Mouse (Mus musculus): ENCODE data around the gene Prss57. TPM values are rescaled to one million over a fixed set of nuclear protein-coding genes. Genes with fewer than 3 reads are reported as not detected.
A peak's percentile ranks its signal among the peaks of the same experiment; 100 is the strongest.

Prss57 gene
- polyA plus RNA-seq, 1 experiment from 2014 or later: 0.11 TPM

DNA sequence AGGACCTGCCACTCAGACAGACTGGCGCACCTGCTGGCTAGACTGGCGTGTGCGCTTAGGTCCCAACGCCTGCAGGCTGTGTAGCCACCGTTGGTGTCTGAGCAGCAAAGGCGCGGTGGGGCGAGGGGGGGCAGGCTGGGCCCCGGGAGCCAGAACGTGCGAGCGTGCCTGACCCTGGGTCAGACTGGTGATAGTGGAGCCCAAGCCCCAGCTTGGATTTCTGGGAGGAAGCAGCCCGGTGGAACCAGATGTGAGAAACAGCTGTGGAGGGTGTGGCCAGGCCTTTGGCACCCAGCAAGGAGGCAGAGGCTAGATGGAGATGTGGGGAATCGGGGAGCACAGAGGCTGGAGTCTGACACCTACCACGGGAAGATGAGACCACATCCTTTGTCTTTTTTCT lies 6.6 kb upstream of the Prss57 start:
- DNase-seq (ENCODE audit: low spot score) (no peak), ATAC-seq (no peak)
- Histone ChIP-seq H3K4me1 (ENCODE audit: insufficient read depth, low read depth, low read length) (peaks cover 10% of the 10 kb centered on the region; the same call in 1 of the 2 replicates), H3K4me2 (replicated peaks; ENCODE audit: low read depth, low read length) (no peak overlapping the region), H3K9ac (replicated peaks; ENCODE audit: low read depth) (no peak overlapping the region), H3K4me3 (ENCODE audit: low read depth, low read length) (no peak overlapping the region), H3K27me3 (replicated peaks; ENCODE audit: insufficient read depth, low read length) (no peaks in the 10 kb centered on the region), H3K27ac (ENCODE audit: low read length) (no peak overlapping the region), H3K9me3 (ENCODE audit: low read length) (no peaks in the 10 kb centered on the region), H3K36me3 (ENCODE audit: insufficient read depth, low read length) (no peaks in the 10 kb centered on the region)
- 49% methylated on average over 15 of the region's 15 CpGs for WGBS
- TF ChIP-seq EP300 (IDR thresholded peaks at IDR 0.05) (no peak), CTCF (IDR thresholded peaks at IDR 0.05) (no peak)

DNA sequence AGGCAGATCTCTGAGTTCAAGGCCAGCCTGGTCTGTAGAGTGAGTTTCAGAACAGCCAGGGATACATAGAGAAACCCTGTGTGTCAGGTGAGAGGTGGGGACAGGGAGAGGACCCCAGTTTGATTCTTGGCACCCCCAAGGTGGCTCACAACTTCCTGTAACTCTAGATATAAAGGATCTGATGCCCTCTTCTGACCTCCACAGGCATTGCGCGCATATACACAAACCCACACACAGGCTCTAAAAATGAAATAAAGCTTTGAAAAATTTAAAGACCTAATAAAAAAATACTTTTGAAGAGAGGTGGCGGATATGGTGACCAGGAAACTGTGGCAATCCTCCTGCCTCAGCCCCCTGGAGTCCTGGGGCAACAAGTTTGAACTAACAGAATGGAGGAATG lies 5.1 kb upstream of the Prss57 start:
- Histone ChIP-seq H3K27me3 (replicated peaks; ENCODE audit: insufficient read depth, low read length) (no peaks in the 10 kb centered on the region), H3K9ac (replicated peaks; ENCODE audit: low read depth) (no peak overlapping the region), H3K4me3 (ENCODE audit: low read depth, low read length) (no peak overlapping the region), H3K4me1 (ENCODE audit: insufficient read depth, low read depth, low read length) (peaks cover 10% of the 10 kb centered on the region; the same call in 1 of the 2 replicates), H3K9me3 (ENCODE audit: low read length) (no peaks in the 10 kb centered on the region), H3K4me2 (replicated peaks; ENCODE audit: low read depth, low read length) (no peak overlapping the region), H3K36me3 (ENCODE audit: insufficient read depth, low read length) (no peaks in the 10 kb centered on the region), H3K27ac (ENCODE audit: low read length) (no peak overlapping the region)
- peak; percentile 10; the same call in 1 of the 2 replicates for TF ChIP-seq CTCF (IDR thresholded peaks at IDR 0.05)
- no peak for TF ChIP-seq EP300 (IDR thresholded peaks at IDR 0.05)
- ATAC-seq (no peak), DNase-seq (ENCODE audit: low spot score) (no peak)
- 97% methylated on average over 3 of the region's 3 CpGs for WGBS

DNA sequence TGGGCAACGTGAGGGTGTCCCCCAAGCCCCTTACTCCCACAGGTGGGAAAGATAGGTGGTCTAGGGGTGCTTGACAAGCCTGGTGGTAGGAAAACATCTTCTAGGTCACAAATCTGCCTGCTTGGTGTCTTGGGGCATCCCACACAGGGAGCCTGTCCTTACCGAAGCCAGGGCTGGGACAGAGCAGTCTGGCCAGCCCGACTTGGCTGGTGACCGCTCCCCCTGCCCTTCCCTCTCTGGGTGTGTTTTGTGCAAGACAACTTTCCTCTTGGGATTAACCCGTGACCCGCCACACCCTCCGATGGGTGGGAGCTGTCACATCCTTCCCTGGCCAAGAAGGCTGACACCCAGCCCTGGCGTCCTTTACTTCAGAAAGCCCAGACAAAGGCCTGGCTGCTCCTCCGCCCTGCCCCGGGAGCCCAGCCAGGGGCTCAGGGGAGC lies 3.8 kb upstream of the Prss57 start:
- WGBS: 13% methylated on average over 10 of the region's 10 CpGs
- Histone ChIP-seq H3K4me1 (ENCODE audit: insufficient read depth, low read depth, low read length) (peaks cover 10% of the 10 kb centered on the region; the same call in 1 of the 2 replicates), H3K27ac (ENCODE audit: low read length) (peak overlapping the region; percentile 51; the same call in 1 of the 2 replicates), H3K9me3 (ENCODE audit: low read length) (no peaks in the 10 kb centered on the region), H3K4me2 (replicated peaks; ENCODE audit: low read depth, low read length) (peak overlapping the region; percentile 93), H3K9ac (replicated peaks; ENCODE audit: low read depth) (peak overlapping the region; percentile 48; the same call in 1 of the 2 replicates), H3K4me3 (ENCODE audit: low read depth, low read length) (peak overlapping the region; percentile 73), H3K36me3 (ENCODE audit: insufficient read depth, low read length) (no peaks in the 10 kb centered on the region), H3K27me3 (replicated peaks; ENCODE audit: insufficient read depth, low read length) (no peaks in the 10 kb centered on the region)
- TF ChIP-seq EP300 (IDR thresholded peaks at IDR 0.05) (no peak), CTCF (IDR thresholded peaks at IDR 0.05) (no peak)
- ATAC-seq (peak; percentile 80), DNase-seq (ENCODE audit: low spot score) (peak; percentile 79)

DNA sequence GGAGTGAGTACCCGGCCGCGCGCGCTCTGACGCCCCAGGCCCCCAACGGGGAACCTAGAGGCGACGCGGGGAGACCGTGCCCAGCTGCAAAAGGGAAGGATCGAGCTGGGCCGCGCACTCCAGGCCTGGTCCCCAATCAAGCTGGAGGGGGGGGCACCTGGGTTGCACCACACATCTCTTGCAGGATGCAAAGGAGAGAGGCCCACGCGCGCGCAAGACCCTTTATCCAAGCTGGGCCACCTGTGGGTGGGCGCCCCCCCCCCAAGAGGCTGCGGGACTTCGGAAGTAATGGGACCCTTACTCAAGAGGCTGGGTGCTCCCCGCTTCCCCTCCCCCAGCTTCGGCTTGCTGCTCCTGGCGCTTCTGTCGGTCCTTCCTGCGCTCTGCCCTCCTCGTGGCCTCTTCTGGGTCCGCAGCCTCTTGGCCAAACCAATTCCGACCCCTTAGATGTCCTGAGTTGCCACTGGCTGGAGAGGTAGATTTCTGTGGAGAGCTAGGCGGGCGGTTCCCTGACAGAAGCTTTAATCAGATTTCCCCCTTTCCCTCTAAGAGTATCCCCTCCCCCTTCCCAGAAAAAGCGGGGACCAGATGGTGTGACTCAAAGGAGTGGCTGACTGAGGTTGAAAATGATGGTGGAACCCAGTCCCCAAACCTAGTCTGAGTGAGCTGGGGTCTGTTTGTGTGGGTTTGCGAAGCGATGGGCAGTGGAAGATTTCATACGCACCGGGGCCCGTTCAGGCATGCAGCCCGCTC lies 3.2 kb upstream of the Prss57 start:
- ATAC-seq (peak; percentile 10), DNase-seq (ENCODE audit: low spot score) (no peak)
- Histone ChIP-seq H3K27ac (ENCODE audit: low read length) (peak overlapping the region; percentile 51; the same call in 1 of the 2 replicates), H3K27me3 (replicated peaks; ENCODE audit: insufficient read depth, low read length) (no peaks in the 10 kb centered on the region), H3K4me1 (ENCODE audit: insufficient read depth, low read depth, low read length) (peaks cover 10% of the 10 kb centered on the region; the same call in 1 of the 2 replicates), H3K4me3 (ENCODE audit: low read depth, low read length) (peak overlapping the region; percentile 73), H3K4me2 (replicated peaks; ENCODE audit: low read depth, low read length) (peak overlapping the region; percentile 93), H3K9ac (replicated peaks; ENCODE audit: low read depth) (peak overlapping the region; percentile 48), H3K36me3 (ENCODE audit: insufficient read depth, low read length) (no peaks in the 10 kb centered on the region), H3K9me3 (ENCODE audit: low read length) (no peaks in the 10 kb centered on the region)
- 7% methylated on average over 37 of the region's 38 CpGs for WGBS
- no peak for TF ChIP-seq EP300 (IDR thresholded peaks at IDR 0.05)
- no peak for TF ChIP-seq CTCF (IDR thresholded peaks at IDR 0.05)

DNA sequence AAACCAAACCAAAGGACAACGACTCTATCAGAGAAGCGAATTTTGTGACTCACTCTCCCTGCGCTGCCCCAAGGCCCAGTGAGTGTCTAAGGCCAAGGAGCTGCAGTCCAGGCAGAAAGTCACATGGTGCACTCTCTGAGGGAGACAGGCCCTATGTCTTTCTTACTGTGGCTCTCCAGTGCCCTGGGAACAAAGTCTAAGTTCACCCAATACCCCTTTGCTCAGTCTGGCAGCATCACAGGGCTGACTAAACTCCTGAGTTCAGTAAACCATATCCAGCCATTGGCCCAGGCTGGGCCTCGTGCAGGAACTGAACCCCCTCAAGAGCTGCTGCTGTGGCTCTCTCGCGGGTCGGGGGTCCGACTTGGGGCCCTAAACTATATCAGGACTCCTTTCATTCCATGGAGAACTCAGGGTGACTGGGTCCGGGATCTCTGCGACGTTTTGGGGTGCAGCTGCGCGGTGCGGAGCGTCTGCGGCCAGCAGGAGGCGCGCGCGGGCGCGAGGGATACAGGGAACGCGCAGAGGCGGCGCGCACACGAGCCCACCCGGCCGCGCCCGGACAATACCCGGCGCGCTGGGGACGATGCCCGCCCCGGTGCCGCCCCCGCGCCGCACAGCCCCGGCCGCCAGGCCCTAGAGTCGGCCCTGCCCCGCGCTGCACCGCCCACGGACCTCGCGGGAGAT lies 2.4 kb upstream of the Prss57 start, which contains the start of gene Palm:
TSS of gene Palm (plus strand) at position 522 of the 687 bp plus-strand sequence.
- Histone ChIP-seq H3K27ac (ENCODE audit: low read length) (peak within 1 kb of the TSS; percentile 51; the same call in 1 of the 2 replicates), H3K36me3 (ENCODE audit: insufficient read depth, low read length) (no peaks in the 10 kb centered on the region), H3K4me2 (replicated peaks; ENCODE audit: low read depth, low read length) (peak within 1 kb of the TSS; percentile 93), H3K4me1 (ENCODE audit: insufficient read depth, low read depth, low read length) (peaks cover 10% of the 10 kb centered on the region; the same call in 1 of the 2 replicates), H3K9ac (replicated peaks; ENCODE audit: low read depth) (peak within 1 kb of the TSS; percentile 48), H3K9me3 (ENCODE audit: low read length) (no peaks in the 10 kb centered on the region), H3K4me3 (ENCODE audit: low read depth, low read length) (peak within 1 kb of the TSS; percentile 73), H3K27me3 (replicated peaks; ENCODE audit: insufficient read depth, low read length) (no peaks in the 10 kb centered on the region)
- 6% methylated on average over 39 of the region's 51 CpGs for WGBS
- TF ChIP-seq CTCF (IDR thresholded peaks at IDR 0.05): peak; percentile 83
- TF ChIP-seq EP300 (IDR thresholded peaks at IDR 0.05): no peak
- ATAC-seq: peak; percentile 67
- DNase-seq (ENCODE audit: low spot score): peak; percentile 69

Measured in lung, postnatal 0 days (tissue).